Mouse (Mus musculus) frontal cortex, adult (tissue): ENCODE data around the gene Fdps.

Experiments
- ATAC-seq: cut with Nextera tagmentation; 2 replicates; pipeline ENCODE4 v1.9.2; 2017; ENCODE audit warnings: mild to moderate bottlenecking, moderate library complexity, mixed read lengths; ENCODE audit not compliant: low TSS enrichment

Gene Fdps

DNA sequence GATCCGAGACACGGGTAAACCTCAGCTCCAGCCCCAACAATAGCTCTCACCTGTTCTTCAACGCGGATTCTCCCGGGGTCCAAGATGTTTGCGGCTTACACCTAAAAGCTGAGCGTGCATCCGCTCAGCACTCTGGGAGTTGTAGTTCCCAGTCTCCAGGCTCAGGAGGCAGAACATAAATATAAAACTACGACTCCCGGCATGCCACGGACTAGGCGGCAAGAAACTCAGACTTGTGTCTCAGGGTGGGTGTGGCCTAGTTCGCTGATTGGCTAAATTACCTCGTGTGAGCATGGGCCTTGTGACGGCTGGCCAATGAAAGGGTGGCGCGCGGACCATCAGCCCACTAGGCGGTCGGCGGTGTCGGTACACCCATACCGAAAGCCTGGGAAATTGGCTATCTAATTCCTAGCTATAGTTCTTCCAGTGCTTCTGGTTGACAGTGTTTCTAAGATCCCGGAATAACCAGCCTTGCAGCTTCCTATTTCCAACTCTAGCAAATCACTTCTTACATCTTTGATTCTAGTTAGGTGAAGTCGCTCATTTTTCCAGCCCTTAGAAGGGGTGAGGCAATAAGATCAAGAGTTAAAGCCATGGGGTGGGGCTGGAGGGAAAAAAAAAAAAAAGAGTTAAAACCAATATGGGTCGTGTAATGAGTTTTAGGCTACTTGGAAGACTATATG, at the start of gene Fdps:
Fdps (minus strand) TSS at position 148 of the 683 bp plus-strand sequence.
- peak; percentile 99 for ATAC-seq

- ATAC-seq, result no peak
Measured at GRCm38 (mm10) chr3:89148567-89148966, 46.8 kb upstream of the Fdps start.

GRCm38 (mm10) chr3:89147979-89148311, 46.2 kb upstream of the Fdps start:
- no peak for ATAC-seq

DNA sequence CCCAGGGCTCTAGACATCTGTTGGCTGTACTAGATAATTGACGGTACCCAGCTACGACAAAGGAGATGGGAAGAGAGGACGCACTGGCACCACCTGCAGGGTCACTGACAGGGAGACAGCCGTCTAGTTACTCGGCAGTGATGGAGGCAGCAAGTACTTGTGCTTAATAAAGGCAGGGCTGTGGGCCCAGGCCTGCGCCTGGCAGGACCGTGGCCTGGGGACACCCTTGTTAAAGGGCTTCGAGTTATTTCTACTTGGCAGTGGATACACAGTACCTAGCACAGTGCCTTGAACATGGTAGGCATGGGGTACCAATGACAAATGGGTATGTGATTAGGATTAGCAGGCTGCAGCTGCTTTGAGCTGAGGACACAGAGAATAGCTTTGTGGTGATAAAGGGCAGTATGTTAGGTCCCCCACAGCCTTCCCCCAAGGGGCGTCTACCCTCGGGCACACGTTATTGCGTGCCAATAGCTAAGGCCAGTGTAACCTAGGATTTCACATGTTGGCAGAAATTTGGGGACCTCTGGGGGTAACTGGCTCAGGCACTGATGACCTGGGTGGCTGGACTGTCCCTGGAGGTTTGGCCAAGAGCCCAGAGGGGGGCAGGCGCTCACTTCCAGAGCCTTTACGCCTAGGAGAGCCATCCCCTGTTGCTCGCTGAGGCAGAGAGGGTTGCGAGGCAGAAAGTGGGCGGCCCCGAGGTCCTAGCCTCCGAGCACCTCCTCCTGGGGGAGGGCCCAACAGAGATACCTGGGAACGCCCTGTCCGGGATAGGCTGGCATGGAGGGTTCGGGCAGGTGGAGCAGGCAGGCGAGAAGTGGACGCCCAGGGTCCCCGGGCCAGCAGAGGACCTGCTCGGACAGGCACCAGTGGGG, 45.6 kb upstream of the Fdps start:
- no peak for ATAC-seq

GRCm38 (mm10) chr3:89145566-89145965, 43.8 kb upstream of the Fdps start:
- no peak for ATAC-seq

DNA sequence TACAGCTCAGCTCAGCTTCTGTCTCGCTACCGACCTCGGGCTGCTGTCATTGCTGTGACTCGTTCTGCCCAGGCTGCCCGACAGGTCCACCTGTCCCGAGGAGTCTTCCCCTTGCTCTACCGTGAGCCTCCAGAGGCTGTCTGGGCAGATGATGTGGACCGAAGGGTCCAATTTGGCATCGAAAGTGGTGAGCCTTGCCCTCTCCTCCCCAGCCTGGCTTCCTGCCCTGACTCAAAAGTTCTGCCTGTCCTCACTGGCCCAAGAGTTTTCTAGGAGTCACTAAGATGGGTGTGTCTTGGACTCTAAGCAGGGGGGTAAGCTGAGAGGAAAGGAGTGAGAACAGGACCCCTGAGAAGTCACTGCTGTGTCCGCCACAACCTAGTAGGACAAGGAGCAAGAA, 43.1 kb upstream of the Fdps start:
- no peak for ATAC-seq

GRCm38 (mm10) chr3:89136365-89136764, 34.6 kb upstream of the Fdps start:
- no peak for ATAC-seq

- no peak for ATAC-seq
Measured at GRCm38 (mm10) chr3:89135958-89136357, 34.2 kb upstream of the Fdps start, which contains the start of gene Pklr. Gene Pklr (plus strand): TSS chr3:89136142.

- ATAC-seq, result no peak
Measured at GRCm38 (mm10) chr3:89133752-89134151, 32.0 kb upstream of the Fdps start.

- ATAC-seq, result no peak
Measured at GRCm38 (mm10) chr3:89133063-89133450, 31.3 kb upstream of the Fdps start.

GRCm38 (mm10) chr3:89132285-89133062, 30.7 kb upstream of the Fdps start:
- ATAC-seq, result peak; percentile 60

DNA sequence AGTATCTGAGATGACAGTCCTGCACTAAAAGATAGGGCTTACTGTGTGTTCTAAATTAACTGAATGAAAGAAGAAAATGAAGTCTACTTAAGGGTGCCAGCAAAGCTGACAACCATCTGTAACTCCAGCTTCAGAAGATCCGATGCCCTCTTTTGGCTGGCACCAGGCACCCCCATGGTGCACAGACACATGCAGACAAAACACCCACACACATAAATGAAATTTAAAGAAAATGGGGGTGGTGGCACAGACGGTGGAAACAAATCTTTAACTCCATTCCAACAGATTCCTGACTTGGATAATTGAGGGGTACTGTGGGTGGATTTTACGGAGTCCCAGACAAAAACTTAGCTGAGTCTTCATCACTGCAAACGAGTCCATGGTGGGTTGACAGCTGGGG, 30.1 kb upstream of the Fdps start:
- ATAC-seq, result peak; percentile 92

GRCm38 (mm10) chr3:89129908-89130307, 28.1 kb upstream of the Fdps start:
- ATAC-seq, result no peak

- no peak for ATAC-seq
Measured at GRCm38 (mm10) chr3:89125981-89126380, 24.2 kb upstream of the Fdps start.

DNA sequence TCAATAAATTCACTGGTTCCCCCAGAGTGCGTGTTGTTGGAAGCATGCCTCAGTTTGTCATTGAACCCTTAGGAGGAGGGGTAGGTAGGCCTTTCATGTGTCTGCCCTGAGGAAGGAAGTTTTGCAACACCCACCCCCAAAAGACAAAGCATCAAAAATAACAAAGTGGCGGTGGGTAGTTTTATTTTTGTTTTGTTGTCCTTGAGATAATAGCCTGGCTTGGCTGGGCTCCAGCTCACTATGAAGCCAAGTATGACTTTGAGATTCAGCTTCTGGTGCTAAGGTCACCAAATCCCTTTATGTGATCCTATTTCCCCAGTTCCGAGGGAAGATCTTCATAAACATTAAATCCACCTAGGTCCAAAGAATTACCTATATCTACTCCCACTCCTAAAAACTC, 22.5 kb upstream of the Fdps start:
- no peak for ATAC-seq

- ATAC-seq, result no peak
Measured at GRCm38 (mm10) chr3:89123313-89123712, 21.6 kb upstream of the Fdps start.

DNA sequence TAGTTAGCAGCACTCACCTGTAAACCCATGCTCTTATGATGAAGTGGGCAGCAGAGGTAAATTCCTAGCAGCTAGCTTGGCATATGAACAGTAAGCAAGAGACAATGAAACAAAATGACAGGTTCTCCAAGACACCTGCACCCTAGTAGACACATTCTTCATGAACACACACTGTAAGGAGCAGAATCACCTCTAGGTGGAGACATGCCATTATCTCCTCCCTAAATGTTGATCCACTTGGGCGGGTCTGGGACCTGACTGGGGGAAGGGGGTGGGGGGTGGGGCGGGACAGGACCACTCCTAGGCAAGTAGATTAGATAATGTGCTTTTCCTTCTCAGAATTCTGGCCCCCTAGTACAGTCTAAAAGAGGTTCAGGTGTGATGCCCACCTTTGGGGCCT, 13.8 kb upstream of the Fdps start:
- ATAC-seq, result peak; percentile 81

DNA sequence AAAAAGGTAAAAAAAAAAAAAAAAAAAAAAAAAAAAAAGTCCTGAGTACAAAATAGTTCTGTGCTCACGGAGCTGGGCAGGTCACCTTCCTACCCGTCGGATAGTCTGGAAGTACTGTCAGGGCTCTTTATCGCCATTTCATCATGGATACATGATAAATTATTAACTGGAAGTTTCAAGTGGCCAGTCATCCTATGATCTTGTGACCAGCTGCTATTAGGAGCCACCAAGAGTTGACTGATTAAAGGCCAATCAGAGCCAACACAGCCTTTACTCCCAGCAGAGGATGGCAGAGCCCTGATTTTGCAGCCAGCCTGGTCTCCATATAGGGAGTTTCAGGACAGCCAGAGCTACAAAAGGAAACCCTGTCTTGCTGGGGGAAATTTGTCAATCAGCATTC, 11.3 kb upstream of the Fdps start:
- ATAC-seq, result no peak

- no peak for ATAC-seq
Measured at GRCm38 (mm10) chr3:89108146-89108545, 6.4 kb upstream of the Fdps start.

DNA sequence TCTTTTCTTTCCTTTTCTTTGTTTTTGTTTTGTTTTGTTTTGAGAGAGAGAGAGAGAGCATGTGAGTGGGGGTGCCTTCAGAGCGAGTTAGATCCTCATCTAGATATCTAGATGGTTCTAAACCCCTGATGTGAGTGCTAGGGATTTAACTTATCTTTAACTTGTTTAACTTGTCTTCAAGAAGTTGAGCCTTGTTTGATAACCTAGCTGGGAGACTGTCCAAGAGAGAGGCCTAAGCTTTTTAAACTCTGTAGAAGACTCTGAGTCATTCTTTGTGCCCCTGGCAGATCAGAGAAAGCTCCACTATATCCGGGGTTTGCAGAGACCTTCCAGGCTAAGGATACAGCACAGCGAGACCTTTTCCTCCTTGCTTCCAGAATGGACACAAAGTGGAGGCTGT, 5.8 kb upstream of the Fdps start:
- ATAC-seq, result no peak

DNA sequence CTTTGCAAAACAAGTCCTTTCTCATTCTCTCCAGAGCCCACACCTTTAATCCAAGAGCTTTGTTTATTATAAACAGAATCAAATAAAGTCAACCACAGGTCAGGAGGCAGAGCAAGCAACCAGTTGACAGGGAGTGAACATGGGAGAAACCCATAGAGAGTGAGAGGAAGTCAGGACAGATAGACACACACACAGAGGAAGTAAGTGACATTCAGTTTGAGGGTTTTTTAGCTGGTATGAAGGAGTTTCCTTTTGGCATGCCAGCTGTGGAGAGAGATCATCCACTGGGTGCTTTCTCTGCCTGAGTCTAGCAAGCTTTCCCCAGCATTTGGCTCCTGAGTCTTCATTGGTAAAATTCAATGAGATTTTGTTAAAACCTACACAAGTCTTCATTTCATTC, 5.1 kb upstream of the Fdps start:
- ATAC-seq, result no peak

GRCm38 (mm10) chr3:89103291-89103595, 1.5 kb upstream of the Fdps start:
- no peak for ATAC-seq
